Mouse (Mus musculus) neural tube, embryonic 15.5 days (tissue): Measurements from ENCODE around the gene Krtap1-4. TPM values are rescaled to one million over a fixed set of nuclear protein-coding genes. Genes with fewer than 3 reads are reported as not detected.

Source experiments
- ATAC-seq: fragments of 200-750 bp; cut with Nextera tagmentation; 2 replicates; pipeline ENCODE4 v1.8.0; 2017; ENCODE audit warnings: mild to moderate bottlenecking, moderate TSS enrichment, moderate library complexity; ENCODE audit not compliant: low FRiP score
- H3K27ac ChIP-seq: fragments of 300-500 bp; sonication (generic); replicated peaks from 2 replicates; pipeline ENCODE4 v1.5.1; 2015; ENCODE audit warnings: mild to moderate bottlenecking, inconsistent platforms
- H3K27me3 ChIP-seq: fragments of 300-500 bp; sonication (generic); replicated peaks from 2 replicates; pipeline ENCODE4 v1.6.1; 2015; ENCODE audit warnings: inconsistent platforms
- H3K36me3 ChIP-seq: fragments of 300-500 bp; sonication (generic); 2 replicates; pipeline ENCODE4 v1.6.1; 2015; ENCODE audit warnings: inconsistent platforms
- H3K4me1 ChIP-seq: fragments of 300-500 bp; sonication (generic); 2 replicates; pipeline ENCODE4 v1.6.1; 2015; ENCODE audit warnings: inconsistent platforms
- H3K4me2 ChIP-seq: fragments of 300-500 bp; sonication (generic); 2 replicates; pipeline ENCODE4 v1.6.1; 2015; ENCODE audit warnings: inconsistent platforms, mild to moderate bottlenecking, moderate library complexity
- H3K4me3 ChIP-seq: fragments of 300-500 bp; sonication (generic); replicated peaks from 2 replicates; pipeline ENCODE4 v1.5.1; 2015; ENCODE audit warnings: mild to moderate bottlenecking, inconsistent platforms
- H3K9ac ChIP-seq: fragments of 300-500 bp; sonication (generic); replicated peaks from 2 replicates; pipeline ENCODE4 v1.6.1; 2015; ENCODE audit warnings: mild to moderate bottlenecking, inconsistent platforms
- H3K9me3 ChIP-seq: fragments of 300-500 bp; sonication (generic); replicated peaks from 2 replicates; pipeline ENCODE4 v1.6.1; 2016; ENCODE audit warnings: inconsistent platforms
- WGBS: fragments of 180-500 bp; shearing (Covaris S2); methylation state at CpG from one replicate; pipeline ENCODE4 v1.1.7; 2015; ENCODE audit warnings: mixed read lengths; 5-methylcytosine and 5-hydroxymethylcytosine counted together
- polyA plus RNA-seq: library from polyadenylated mRNA; unstranded; fragments of >200 nt; fragmentation: Nextera tagmentation; extraction: Ambion mirVana; gene quantifications from 2 replicates; pipeline ENCODE4 v1.2.1, GENCODE M21; 2015

The Krtap1-4 gene
- polyA plus RNA-seq, 1 experiment from 2014 or later, result not detected

- Histone ChIP-seq H3K9me3 (no peaks in the 10 kb centered on the region), H3K36me3 (no peaks in the 10 kb centered on the region), H3K27ac (no peak overlapping the region), H3K27me3 (no peaks in the 10 kb centered on the region), H3K4me3 (no peak overlapping the region), H3K9ac (no peak overlapping the region), H3K4me2 (peak overlapping the region; percentile 1; the same call in 1 of the 2 replicates), H3K4me1 (no peaks in the 10 kb centered on the region; the same call in 1 of the 2 replicates)
- ATAC-seq, result no peak
- WGBS, result 66% methylated on average over 9 of the region's 9 CpGs
These were observed 43.7 kb downstream of the Krtap1-4 start for GRCm38 (mm10) chr11:99539721-99540120.

Other genes starting within 250 kb of the Krtap1-4 start
- gene Krt26, start 245.7 kb downstream of the Krtap1-4 start, polyA plus RNA-seq, result 0.19 and 0.26 TPM in 2 replicates
- 0.19 and 0.33 TPM in 2 replicates for gene Krt27, start 232.6 kb downstream of the Krtap1-4 start, polyA plus RNA-seq
- gene Krt28, start 208.8 kb downstream of the Krtap1-4 start, polyA plus RNA-seq, result 0.36 and 0.50 TPM in 2 replicates
- gene Krt10, start 194.3 kb downstream of the Krtap1-4 start, polyA plus RNA-seq, result 31.6 and 31.8 TPM in 2 replicates
- gene Krt12, start 161.4 kb downstream of the Krtap1-4 start, polyA plus RNA-seq, result 0.11 and 0.12 TPM in 2 replicates
- gene Krt20, start 145.5 kb downstream of the Krtap1-4 start, polyA plus RNA-seq, result 0.08 and 5.4 TPM in 2 replicates
- gene Krt23, start 90.5 kb downstream of the Krtap1-4 start, polyA plus RNA-seq, result 0.15 and 0.93 TPM in 2 replicates
- not detected in 2 replicates for gene Krt39, start 62.3 kb downstream of the Krtap1-4 start, polyA plus RNA-seq
- not detected in 2 replicates for gene Krt40, start 40.5 kb downstream of the Krtap1-4 start, polyA plus RNA-seq
- not detected in 2 replicates for gene Krtap3-3, start 32.8 kb downstream of the Krtap1-4 start, polyA plus RNA-seq
- not detected in 2 replicates for gene Krtap3-2, start 26.8 kb downstream of the Krtap1-4 start, polyA plus RNA-seq
- not detected in 2 replicates for gene Gm11939, start 24.2 kb downstream of the Krtap1-4 start, polyA plus RNA-seq
- 0.43 TPM in 1 of 2 replicates, not detected in the other for gene Krtap3-1, start 17.0 kb downstream of the Krtap1-4 start, polyA plus RNA-seq
- not detected in 2 replicates for gene Krtap1-5, start 2.6 kb downstream of the Krtap1-4 start, polyA plus RNA-seq
- gene Krtap1-3, start 7.7 kb upstream of the Krtap1-4 start, polyA plus RNA-seq, result not detected in 2 replicates
- gene Krtap9-3, start 14.5 kb upstream of the Krtap1-4 start, polyA plus RNA-seq, result not detected in 2 replicates
- not detected in 2 replicates for gene Gm11938, start 19.7 kb upstream of the Krtap1-4 start, polyA plus RNA-seq
- not detected in 2 replicates for gene Gm11937, start 26.5 kb upstream of the Krtap1-4 start, polyA plus RNA-seq
- not detected in 2 replicates for gene Krtap2-4, start 31.2 kb upstream of the Krtap1-4 start, polyA plus RNA-seq
- gene Gm11562, start 36.8 kb upstream of the Krtap1-4 start, polyA plus RNA-seq, result not detected in 2 replicates
- gene Krtap4-1, start 44.6 kb upstream of the Krtap1-4 start, polyA plus RNA-seq, result not detected in 2 replicates
- not detected in 2 replicates for gene Krtap4-2, start 51.4 kb upstream of the Krtap1-4 start, polyA plus RNA-seq
- gene Krtap4-7, start 60.4 kb upstream of the Krtap1-4 start, polyA plus RNA-seq, result not detected in 2 replicates
- gene Gm11555, start 66.6 kb upstream of the Krtap1-4 start, polyA plus RNA-seq, result not detected in 2 replicates
- gene Gm11563, start 75.3 kb upstream of the Krtap1-4 start, polyA plus RNA-seq, result not detected in 2 replicates
- not detected in 2 replicates for gene Krtap4-6, start 82.3 kb upstream of the Krtap1-4 start, polyA plus RNA-seq
- not detected in 2 replicates for gene Gm14190, start 107.1 kb upstream of the Krtap1-4 start, polyA plus RNA-seq
- gene Gm14180, start 150.6 kb upstream of the Krtap1-4 start, polyA plus RNA-seq, result not detected in 2 replicates
- gene Gm11595, start 189.3 kb upstream of the Krtap1-4 start, polyA plus RNA-seq, result not detected in 2 replicates
- gene Krtap4-8, start 197.1 kb upstream of the Krtap1-4 start, polyA plus RNA-seq, result not detected in 2 replicates
- not detected in 2 replicates for gene Krtap4-9, start 201.5 kb upstream of the Krtap1-4 start, polyA plus RNA-seq
- not detected in 2 replicates for gene Gm11596, start 209.8 kb upstream of the Krtap1-4 start, polyA plus RNA-seq
- gene Gm11569, start 215.3 kb upstream of the Krtap1-4 start, polyA plus RNA-seq, result not detected in 2 replicates
- not detected in 2 replicates for gene Gm11554, start 220.8 kb upstream of the Krtap1-4 start, polyA plus RNA-seq
- gene Krtap4-13, start 226.2 kb upstream of the Krtap1-4 start, polyA plus RNA-seq, result not detected in 2 replicates
- not detected in 2 replicates for gene Gm11564, start 232.0 kb upstream of the Krtap1-4 start, polyA plus RNA-seq